Mouse (Mus musculus): ENCODE data around the gene Ptgdr2.

- TF ChIP-seq CTCF (IDR thresholded peaks at IDR 0.05; ENCODE audit: borderline replicate concordance, control insufficient read depth, extremely low read depth, insufficient read depth, low read length, poor library complexity) = no peak
- no peak for TF ChIP-seq POLR2A (IDR thresholded peaks at IDR 0.05; ENCODE audit: control insufficient read depth, extremely low read depth, insufficient read depth, low read length, poor library complexity)
Observed at GRCm38 (mm10) chr19:10921058-10921457, 15.9 kb upstream of the Ptgdr2 start.
